Comparison of ENCODE assay signal across 8 mouse cellular contexts in the genomic region with DNA sequence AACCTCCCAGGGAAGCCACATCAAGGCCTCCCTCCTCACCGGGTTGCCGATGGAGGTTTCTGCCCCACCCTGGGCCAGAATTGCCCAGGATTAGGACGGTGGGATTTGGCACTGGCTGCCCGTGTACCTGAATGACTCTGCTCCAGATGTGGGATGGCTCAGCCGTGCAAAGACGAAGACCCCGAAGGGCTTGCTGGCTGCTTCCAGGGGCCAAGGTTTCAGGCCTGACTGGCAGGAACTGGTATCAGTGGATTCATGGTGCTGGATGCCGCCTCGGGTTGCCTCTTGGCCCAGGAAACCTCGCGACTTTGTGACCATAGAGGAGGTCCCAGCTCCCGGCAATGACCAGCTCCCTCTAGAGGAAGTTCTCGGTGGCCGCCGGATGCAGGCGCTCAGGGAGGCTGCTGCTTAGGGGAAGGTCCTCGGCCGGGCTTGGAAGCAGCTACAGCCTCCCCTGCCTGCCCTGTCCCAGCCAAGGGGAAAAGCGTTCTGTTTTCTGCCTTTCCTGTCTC. TPM values are rescaled to one million over a fixed set of nuclear protein-coding genes. Genes with fewer than 3 reads are reported as not detected.
DNase-seq lines count a peak whose midpoint lies in the region; ATAC-seq lines count a peak whose summit lies in the region.

No protein-coding gene starts in this region.

- H3K9ac ChIP-seq in embryonic facial prominence, embryonic 14.5 days (ENCODE audit: low read depth, low read length), result peak overlapping the region; percentile 98
- peak overlapping the region; percentile 88 for H3K9ac ChIP-seq in kidney, embryonic 14.5 days (ENCODE audit: low read depth, low read length)
- H3K9ac ChIP-seq in limb, embryonic 15.5 days, result peak overlapping the region; percentile 86

- ATAC-seq in embryonic facial prominence, embryonic 14.5 days (ENCODE audit: low read depth), result peak; percentile 90
- ATAC-seq in kidney, embryonic 14.5 days (ENCODE audit: low FRiP score, low TSS enrichment), result peak; percentile 81
- peak; percentile 79 for ATAC-seq in limb, embryonic 15.5 days (ENCODE audit: insufficient number of reproducible peaks, low FRiP score, low TSS enrichment, low read depth)

- peaks cover 30% of the 10 kb centered on the region for H3K36me3 ChIP-seq in embryonic facial prominence, embryonic 14.5 days (ENCODE audit: control insufficient read depth, insufficient read depth, low read length)
- peaks cover 25% of the 10 kb centered on the region for H3K36me3 ChIP-seq in kidney, embryonic 14.5 days (ENCODE audit: control insufficient read depth, insufficient read depth, low read length)
- H3K36me3 ChIP-seq in limb, embryonic 15.5 days, result peaks cover 30% of the 10 kb centered on the region

- WGBS in embryonic facial prominence, embryonic 14.5 days, result 0% methylated on average over 17 of the region's 19 CpGs
- WGBS in kidney, embryonic 14.5 days, result 2% methylated on average over 19 of the region's 19 CpGs
- 0% methylated on average over 19 of the region's 19 CpGs for WGBS in limb, embryonic 15.5 days

- peak overlapping the region; percentile 79 for H3K27ac ChIP-seq in embryonic facial prominence, embryonic 14.5 days (replicated peaks; ENCODE audit: low read depth, low read length)
- H3K27ac ChIP-seq in kidney, embryonic 14.5 days (ENCODE audit: low read depth, low read length), result peak overlapping the region; percentile 60
- H3K27ac ChIP-seq in limb, embryonic 15.5 days, result peak overlapping the region; percentile 81

- H3K4me1 ChIP-seq in embryonic facial prominence, embryonic 14.5 days (ENCODE audit: control insufficient read depth, insufficient read depth, low read length), result peaks cover 9% of the 10 kb centered on the region; the same call in 1 of the 2 replicates
- peaks cover 10% of the 10 kb centered on the region for H3K4me1 ChIP-seq in kidney, embryonic 14.5 days (ENCODE audit: control insufficient read depth, insufficient read depth, low read length)
- peaks cover 23% of the 10 kb centered on the region for H3K4me1 ChIP-seq in limb, embryonic 15.5 days

- no peaks in the 10 kb centered on the region for H3K9me3 ChIP-seq in embryonic facial prominence, embryonic 14.5 days (ENCODE audit: control insufficient read depth, low read length)
- H3K9me3 ChIP-seq in kidney, embryonic 14.5 days (ENCODE audit: control insufficient read depth, low read length), result no peaks in the 10 kb centered on the region
- H3K9me3 ChIP-seq in limb, embryonic 15.5 days, result no peaks in the 10 kb centered on the region

- peak overlapping the region; percentile 81 for H3K4me2 ChIP-seq in embryonic facial prominence, embryonic 14.5 days (ENCODE audit: low read depth, low read length)
- H3K4me2 ChIP-seq in kidney, embryonic 14.5 days (replicated peaks; ENCODE audit: low read depth, low read length), result peak overlapping the region; percentile 93
- H3K4me2 ChIP-seq in limb, embryonic 15.5 days, result peak overlapping the region; percentile 82

- peak; percentile 93 for DNase-seq in 3T3-L1 (ENCODE audit: low read depth, low spot score)
- DNase-seq in adrenal gland, postnatal 4 days (ENCODE audit: low spot score in 2 of 2), result peak; percentile 72 to 85
- DNase-seq in embryonic facial prominence, embryonic 14.5 days (ENCODE audit: low spot score), result peak; percentile 92
- peak; percentile 90 to 91 for DNase-seq in heart, adult 9 months (ENCODE audit: low spot score in 2 of 2)
- DNase-seq in monocyte, adult 2 months (ENCODE audit: low read depth in 1 of 2, low spot score in 2 of 2), result peak; percentile 77 to 87
- peak; percentile 89 to 91 for DNase-seq in spleen, postnatal 36 days (ENCODE audit: low spot score in 2 of 2)

- peak overlapping the region; percentile 79 for H3K4me3 ChIP-seq in embryonic facial prominence, embryonic 14.5 days (ENCODE audit: low read depth, low read length)
- peak overlapping the region; percentile 70 for H3K4me3 ChIP-seq in kidney, embryonic 14.5 days (ENCODE audit: low read length)
- H3K4me3 ChIP-seq in limb, embryonic 15.5 days, result peak overlapping the region; percentile 68

- H3K27me3 ChIP-seq in embryonic facial prominence, embryonic 14.5 days (replicated peaks; ENCODE audit: control insufficient read depth, insufficient read depth, low read length), result no peaks in the 10 kb centered on the region
- H3K27me3 ChIP-seq in kidney, embryonic 14.5 days (ENCODE audit: control insufficient read depth, insufficient read depth, low read length), result no peaks in the 10 kb centered on the region
- H3K27me3 ChIP-seq in limb, embryonic 15.5 days, result no peaks in the 10 kb centered on the region

RNA-seq across cellular contexts. Expression of gene Bak1, which starts 0.5 kb away (rescaled TPM):
- total RNA-seq in adrenal gland, postnatal 4 days (2021), result 10 to 100 TPM; 43.8 to 46.4 TPM
- 9.0 and 9.8 TPM in 2 replicates for polyA plus RNA-seq in embryonic facial prominence, embryonic 14.5 days (2014; fragmentation: Nextera tagmentation; extraction: Ambion mirVana)
- polyA plus RNA-seq in kidney, embryonic 14.5 days (2014; fragmentation: Nextera tagmentation; extraction: Ambion mirVana), result 11.1 and 16.0 TPM in 2 replicates
- polyA plus RNA-seq in limb, embryonic 15.5 days (2015; fragmentation: Nextera tagmentation; extraction: Ambion mirVana), result 4.0 and 5.5 TPM in 2 replicates

RNA-seq across cellular contexts. Expression of gene Itpr3, which starts 28.8 kb away (rescaled TPM):
- total RNA-seq in adrenal gland, postnatal 4 days (2021), result 10 to 100 TPM; 13.6 to 19.4 TPM
- 5.0 and 5.5 TPM in 2 replicates for polyA plus RNA-seq in embryonic facial prominence, embryonic 14.5 days (2014; fragmentation: Nextera tagmentation; extraction: Ambion mirVana)
- 5.3 and 9.9 TPM in 2 replicates for polyA plus RNA-seq in kidney, embryonic 14.5 days (2014; fragmentation: Nextera tagmentation; extraction: Ambion mirVana)
- polyA plus RNA-seq in limb, embryonic 15.5 days (2015; fragmentation: Nextera tagmentation; extraction: Ambion mirVana), result 4.3 and 4.4 TPM in 2 replicates

RNA-seq across cellular contexts. Expression of gene Zbtb9, which starts 55.4 kb away (rescaled TPM):
- total RNA-seq in adrenal gland, postnatal 4 days (2021), result 1 to 10 TPM; 8.0 to 9.6 TPM
- 9.0 and 9.1 TPM in 2 replicates for polyA plus RNA-seq in embryonic facial prominence, embryonic 14.5 days (2014; fragmentation: Nextera tagmentation; extraction: Ambion mirVana)
- 6.3 and 12.8 TPM in 2 replicates for polyA plus RNA-seq in kidney, embryonic 14.5 days (2014; fragmentation: Nextera tagmentation; extraction: Ambion mirVana)
- polyA plus RNA-seq in limb, embryonic 15.5 days (2015; fragmentation: Nextera tagmentation; extraction: Ambion mirVana), result 13.5 and 14.1 TPM in 2 replicates

Comparison
In these comparisons a context has a peak if more than half of its experiments do, and no peak if none do; other contexts are left out.
1. Peak in every context shown above with its lines: DNase-seq, ATAC-seq, H3K4me3 ChIP-seq and H3K27ac ChIP-seq.